Mouse (Mus musculus) forebrain, embryonic 14.5 days (tissue): ENCODE data around the gene Pcca. TPM values are rescaled to one million over a fixed set of nuclear protein-coding genes. Genes with fewer than 3 reads are reported as not detected.
"Not testable (repeated sequence)": the region's sequence is repeated elsewhere in the genome, so short reads cannot be mapped to it uniquely, and the experiment has no call there.

Experiments
- ATAC-seq: fragments of 200-750 bp; cut with Nextera tagmentation; 2 replicates; pipeline ENCODE4 v1.8.0; 2017; ENCODE audit warnings: mild to moderate bottlenecking, moderate library complexity
- DNase-seq: peaks from one replicate; pipeline ENCODE4 v3.0.0-alpha.2; 2015; ENCODE audit warnings: low spot score
- H3K27ac ChIP-seq: fragments of 300-500 bp; sonication (generic); 2 replicates; pipeline ENCODE4 v1.5.1; 2014; ENCODE audit warnings: low read depth, mild to moderate bottlenecking, control low read depth, low read length, moderate library complexity
- H3K27me3 ChIP-seq: fragments of 300-500 bp; sonication (generic); replicated peaks from 2 replicates; pipeline ENCODE4 v1.6.1; 2014; ENCODE audit warnings: low read length, control low read depth, mixed read lengths; ENCODE audit not compliant: control insufficient read depth, insufficient read depth
- H3K36me3 ChIP-seq: fragments of 300-500 bp; sonication (generic); 2 replicates; pipeline ENCODE4 v1.6.1; 2014; ENCODE audit warnings: low read length, control low read depth; ENCODE audit not compliant: control insufficient read depth, insufficient read depth
- H3K4me1 ChIP-seq: fragments of 300-500 bp; sonication (generic); 2 replicates; pipeline ENCODE4 v1.6.1; 2014; ENCODE audit warnings: antibody characterized with exemption, low read length, control low read depth; ENCODE audit not compliant: control insufficient read depth, insufficient read depth
- H3K4me2 ChIP-seq: fragments of 300-500 bp; sonication (generic); 2 replicates; pipeline ENCODE4 v1.6.1; 2014; ENCODE audit warnings: mild to moderate bottlenecking, control low read depth, low read length
- H3K4me3 ChIP-seq: fragments of 300-500 bp; sonication (generic); 2 replicates; pipeline ENCODE4 v1.5.1; 2014; ENCODE audit warnings: low read depth, low read length, control low read depth
- H3K9ac ChIP-seq: fragments of 300-500 bp; sonication (generic); 2 replicates; pipeline ENCODE4 v1.6.1; 2014; ENCODE audit warnings: mild to moderate bottlenecking, low read length, control low read depth, moderate library complexity
- H3K9me3 ChIP-seq: fragments of 300-500 bp; sonication (generic); replicated peaks from 2 replicates; pipeline ENCODE4 v1.6.1; 2016; ENCODE audit warnings: low read length, control low read depth, mixed read lengths; ENCODE audit not compliant: control insufficient read depth
- WGBS: fragments of 180-500 bp; shearing (Covaris S2); extraction: QIAGEN DNeasy Blood & Tissue Kit; methylation state at CpG from one replicate; pipeline ENCODE4 v1.1.7; 2014; 5-methylcytosine and 5-hydroxymethylcytosine counted together
- polyA plus RNA-seq: library from polyadenylated mRNA; unstranded; fragments of >200 nt; fragmentation: Nextera tagmentation; extraction: Ambion mirVana; gene quantifications from 2 replicates; pipeline ENCODE4 v1.2.1, GENCODE M21; 2014

Gene Pcca
- polyA plus RNA-seq, 1 experiment from 2014 or later: 25.0 TPM

DNA sequence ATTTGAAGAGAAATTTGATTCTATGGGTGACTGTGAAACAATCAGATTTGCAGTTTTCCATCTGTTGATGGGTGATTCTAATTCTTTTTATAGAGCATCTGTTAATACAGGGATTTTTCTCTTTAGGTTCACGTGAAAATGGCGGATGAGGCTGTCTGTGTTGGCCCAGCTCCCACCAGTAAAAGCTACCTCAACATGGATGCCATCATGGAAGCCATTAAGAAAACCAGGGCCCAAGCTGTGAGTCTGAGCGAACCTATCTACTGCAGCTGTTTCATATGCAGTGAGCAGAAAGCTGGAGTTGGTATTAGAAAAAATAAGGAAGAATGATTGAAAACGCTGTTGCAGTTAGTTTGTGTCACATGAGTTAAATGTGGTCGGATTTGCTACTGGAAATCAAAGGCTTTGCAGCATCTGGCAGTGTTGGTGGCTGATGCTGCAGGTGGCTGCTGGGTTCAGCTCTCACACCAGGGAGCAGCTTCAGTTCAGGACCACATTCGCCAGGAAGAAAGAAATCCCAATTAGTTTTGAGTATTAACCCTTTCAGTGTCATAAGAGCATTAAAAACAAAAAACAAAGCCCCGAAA is 48.5 kb downstream of the Pcca start:
- H3K9me3 ChIP-seq: no peaks in the 10 kb centered on the region
- H3K4me1 ChIP-seq: peaks cover 7% of the 10 kb centered on the region; the same call in 1 of the 2 replicates
- ATAC-seq: 0 out of 2 replicates have a peak, but pooled peaks have one; percentile 52
- WGBS: 19% methylated on average over 7 of the region's 7 CpGs
- peak overlapping the region; percentile 18; the same call in 1 of the 2 replicates for H3K4me2 ChIP-seq
- H3K36me3 ChIP-seq: no peaks in the 10 kb centered on the region
- H3K9ac ChIP-seq: no peak overlapping the region
- H3K4me3 ChIP-seq: no peak overlapping the region
- no peak overlapping the region; the same call in 1 of the 2 replicates for H3K27ac ChIP-seq
- peak; percentile 53 for DNase-seq
- H3K27me3 ChIP-seq: no peaks in the 10 kb centered on the region

GRCm38 (mm10) chr14:122584087-122584486 is 50.0 kb downstream of the Pcca start:
- not testable (repeated sequence) for H3K4me1 ChIP-seq, DNase-seq, H3K27me3 ChIP-seq, H3K9me3 ChIP-seq, H3K9ac ChIP-seq, ATAC-seq, H3K4me3 ChIP-seq, H3K36me3 ChIP-seq, H3K27ac ChIP-seq, H3K4me2 ChIP-seq
- WGBS: 85% methylated on average over 2 of the region's 2 CpGs

DNA sequence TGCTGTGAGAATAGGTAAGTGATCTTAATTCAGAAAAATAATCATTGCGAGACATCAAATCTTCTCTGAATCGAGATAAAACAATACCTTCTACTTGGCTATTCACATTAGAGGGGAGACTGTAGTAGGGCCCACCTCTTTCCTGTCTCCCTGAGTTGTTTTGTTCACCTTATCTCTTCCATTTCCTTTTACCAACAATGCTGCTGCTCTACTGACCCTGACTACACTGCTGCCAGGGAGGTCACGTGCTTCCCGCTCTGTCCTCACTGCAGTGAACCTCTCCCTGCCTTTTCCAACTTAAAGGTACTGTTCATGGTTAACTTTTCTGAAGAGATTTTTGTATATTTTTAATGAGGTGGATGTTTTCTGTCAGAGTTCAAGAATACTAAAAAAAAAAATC is 52.8 kb downstream of the Pcca start:
- WGBS: 94% methylated on average over 4 of the region's 4 CpGs
- H3K4me2 ChIP-seq: no peak overlapping the region
- H3K27me3 ChIP-seq: no peaks in the 10 kb centered on the region
- DNase-seq (no peak), ATAC-seq (no peak)
- H3K4me1 ChIP-seq: peaks cover 2% of the 10 kb centered on the region; the same call in 1 of the 2 replicates
- H3K36me3 ChIP-seq: no peaks in the 10 kb centered on the region
- no peak overlapping the region for H3K4me3 ChIP-seq
- no peak overlapping the region for H3K27ac ChIP-seq
- no peaks in the 10 kb centered on the region for H3K9me3 ChIP-seq
- H3K9ac ChIP-seq: no peak overlapping the region

GRCm38 (mm10) chr14:122597534-122597933 is 63.4 kb downstream of the Pcca start:
- Histone ChIP-seq H3K27ac (no peak overlapping the region), H3K4me1 (no peaks in the 10 kb centered on the region), H3K27me3 (no peaks in the 10 kb centered on the region), H3K4me3 (no peak overlapping the region), H3K9ac (no peak overlapping the region), H3K9me3 (no peaks in the 10 kb centered on the region), H3K36me3 (no peaks in the 10 kb centered on the region), H3K4me2 (no peak overlapping the region)
- ATAC-seq (no peak), DNase-seq (no peak)
- WGBS: 86% methylated on average over 5 of the region's 5 CpGs

GRCm38 (mm10) chr14:122598802-122599201 is 64.7 kb downstream of the Pcca start:
- Histone ChIP-seq H3K4me1 (no peaks in the 10 kb centered on the region; the same call in 1 of the 2 replicates), H3K36me3 (no peaks in the 10 kb centered on the region), H3K9ac (no peak overlapping the region), H3K27ac (no peak overlapping the region), H3K4me2 (no peak overlapping the region), H3K9me3 (no peaks in the 10 kb centered on the region), H3K27me3 (no peaks in the 10 kb centered on the region), H3K4me3 (no peak overlapping the region)
- 88% methylated on average over 2 of the region's 2 CpGs for WGBS
- ATAC-seq (no peak), DNase-seq (no peak)

DNA sequence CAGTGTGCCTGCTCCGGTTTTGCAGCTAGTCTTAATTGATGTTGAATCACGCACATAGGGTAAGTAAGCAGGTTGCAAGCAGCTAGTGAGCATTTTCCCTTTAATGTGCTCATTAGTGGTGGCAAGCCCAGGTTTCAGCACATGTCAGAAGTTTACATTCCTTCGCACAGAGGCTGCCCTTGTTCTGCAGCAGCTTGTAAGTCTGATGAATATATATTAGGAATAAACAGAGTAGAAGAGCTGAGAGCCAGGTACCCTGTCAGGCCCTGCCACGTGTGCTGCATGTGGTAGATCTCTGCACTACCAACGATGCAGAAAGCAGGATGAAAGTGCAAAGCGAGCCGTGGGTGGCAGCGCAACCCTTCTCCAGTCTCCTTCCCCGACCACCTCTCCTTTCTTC is 65.7 kb downstream of the Pcca start:
- no peaks in the 10 kb centered on the region for H3K36me3 ChIP-seq
- DNase-seq (no peak), ATAC-seq (no peak)
- WGBS: 42% methylated on average over 9 of the region's 9 CpGs
- no peak overlapping the region for H3K4me2 ChIP-seq
- peaks cover 1% of the 10 kb centered on the region for H3K4me1 ChIP-seq
- no peak overlapping the region for H3K4me3 ChIP-seq
- H3K9ac ChIP-seq: no peak overlapping the region
- H3K27ac ChIP-seq: no peak overlapping the region
- H3K9me3 ChIP-seq: no peaks in the 10 kb centered on the region
- no peaks in the 10 kb centered on the region for H3K27me3 ChIP-seq

- no peak overlapping the region for H3K4me2 ChIP-seq
- H3K4me3 ChIP-seq: no peak overlapping the region
- no peak overlapping the region for H3K27ac ChIP-seq
- whole genome bisulfite sequencing: 53% methylated on average over 2 of the region's 2 CpGs
- no peaks in the 10 kb centered on the region for H3K27me3 ChIP-seq
- peaks cover 8% of the 10 kb centered on the region for H3K4me1 ChIP-seq
- no peak overlapping the region for H3K9ac ChIP-seq
- DNase-seq (no peak), ATAC-seq (no peak)
- no peaks in the 10 kb centered on the region for H3K36me3 ChIP-seq
- no peaks in the 10 kb centered on the region for H3K9me3 ChIP-seq
These were observed 68.6 kb downstream of the Pcca start for GRCm38 (mm10) chr14:122602701-122603100.

GRCm38 (mm10) chr14:122606499-122606898 is 72.4 kb downstream of the Pcca start:
- H3K9me3 ChIP-seq: no peaks in the 10 kb centered on the region
- ATAC-seq (peak; percentile 44), DNase-seq (peak; percentile 37)
- H3K4me3 ChIP-seq: no peak overlapping the region
- H3K4me1 ChIP-seq: peaks cover 8% of the 10 kb centered on the region
- no peak overlapping the region for H3K4me2 ChIP-seq
- no peak overlapping the region for H3K27ac ChIP-seq
- WGBS: 20% methylated on average over 1 of the region's 1 CpGs
- no peak overlapping the region for H3K9ac ChIP-seq
- H3K27me3 ChIP-seq: no peaks in the 10 kb centered on the region
- H3K36me3 ChIP-seq: no peaks in the 10 kb centered on the region

DNA sequence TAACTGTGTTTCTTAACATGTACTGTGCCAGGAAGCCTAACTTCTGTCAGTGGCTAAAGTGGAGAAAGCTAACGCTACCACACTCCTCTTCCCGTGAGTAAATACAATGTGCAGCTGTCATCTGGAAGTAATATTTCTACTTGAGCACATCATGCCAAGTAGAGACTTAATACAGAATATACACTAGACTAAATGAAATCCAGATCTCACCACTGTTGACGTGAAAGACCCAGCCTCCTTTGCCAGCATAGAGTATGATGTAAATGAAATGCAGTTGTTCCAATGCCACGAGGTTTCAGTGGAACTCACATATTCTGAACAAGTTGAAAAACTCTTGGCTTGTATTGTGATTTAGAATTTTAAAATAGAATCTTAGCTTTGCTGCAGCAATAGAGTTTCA is 73.3 kb downstream of the Pcca start:
- H3K36me3 ChIP-seq: no peaks in the 10 kb centered on the region
- WGBS: 83% methylated on average over 4 of the region's 4 CpGs
- H3K4me1 ChIP-seq: peaks cover 8% of the 10 kb centered on the region
- no peaks in the 10 kb centered on the region for H3K9me3 ChIP-seq
- no peak overlapping the region for H3K4me2 ChIP-seq
- DNase-seq (no peak), ATAC-seq (no peak)
- H3K27ac ChIP-seq: no peak overlapping the region
- no peaks in the 10 kb centered on the region for H3K27me3 ChIP-seq
- H3K9ac ChIP-seq: no peak overlapping the region
- no peak overlapping the region for H3K4me3 ChIP-seq
